Mouse (Mus musculus) left cerebral cortex, postnatal 14 days (tissue): ENCODE data around the gene Nob1. TPM values are rescaled to one million over a fixed set of nuclear protein-coding genes. Genes with fewer than 3 reads are reported as not detected.
A peak's percentile ranks its signal among the peaks of the same experiment; 100 is the strongest.

Source experiments
- DNase-seq, 2 experiments: peaks; one replicate each; pipeline ENCODE4 v3.0.0; 2021 to 2022; ENCODE audit warnings: low spot score in 2 of 2, mixed read lengths in 1 of 2
- intact Hi-C: fragments of 180-260 bp; cut with DNase I; formaldehyde crosslinking; loops from one replicate; pipeline ENCODE4 v1.15.1; 2025
- long read RNA-seq, 2 experiments: library from polyadenylated mRNA; stranded (forward); transcript quantifications; one replicate each; pipeline ENCODE4 v2.0.0; 2021
- total RNA-seq, 2 experiments: library from RNA; stranded (reverse); gene quantifications; 2 replicates each; pipeline ENCODE4 v1.2.3; 2021

The Nob1 gene
- total RNA-seq, result 10 to 100 TPM; 33.3 to 34.6 TPM
- long read RNA-seq, experiment 1, transcript Nob1-201 (9 exons, 1,658 nt), result major isoform, 14 of 25 reads
- long read RNA-seq, experiment 1, partial matches to known transcripts, result 5 of 25 reads
- long read RNA-seq, experiment 1, other reads (novel, unspliced or antisense), result 6 of 25 reads
- long read RNA-seq, experiment 2, transcript Nob1-201 (9 exons, 1,658 nt), result major isoform, 25 of 37 reads
- long read RNA-seq, experiment 2, partial matches to known transcripts, result 5 of 37 reads
- long read RNA-seq, experiment 2, other reads (novel, unspliced or antisense), result 7 of 37 reads

GRCm38 (mm10) chr8:107424597-107425229 lies at the start of gene Nob1:
TSS of gene Nob1 (minus strand) at chr8:107425051.
- DNase-seq, result peak; percentile 96 to 98
- intact Hi-C loops, result loop anchor here (2.0 to 5.0 kb wide), 2 partner anchors 36 to 317 kb away; no protein-coding TSS in a partner anchor

DNA sequence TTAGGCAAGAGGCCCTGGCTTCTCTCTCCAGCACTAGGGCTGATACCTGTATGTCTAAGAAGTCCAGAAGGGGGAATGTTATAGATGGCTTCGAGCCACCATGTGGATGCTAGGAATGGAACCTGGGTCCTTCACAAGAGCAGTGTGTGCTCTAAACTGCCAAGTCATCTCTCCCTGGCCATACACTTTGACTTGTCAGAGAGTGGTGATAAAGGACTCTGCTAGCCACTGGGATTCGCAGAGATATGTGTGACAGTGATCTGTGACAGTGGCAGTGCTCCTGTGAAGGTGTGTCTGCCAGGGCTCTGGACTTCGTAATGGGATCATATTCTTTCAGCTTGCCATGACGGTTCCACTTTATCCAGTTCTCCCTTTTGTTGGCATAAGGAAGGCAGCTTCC lies 48.5 kb upstream of the Nob1 start:
- DNase-seq, result no peak
- intact Hi-C loops, result no loop called here

- intact Hi-C loops, result no loop called here
- peak in 1 of 2 experiments; percentile 52 for DNase-seq
These were observed 47.7 kb upstream of the Nob1 start for GRCm38 (mm10) chr8:107472403-107473100.

GRCm38 (mm10) chr8:107470302-107470701 lies 45.5 kb upstream of the Nob1 start:
- peak in 1 of 2 experiments; percentile 39 for DNase-seq
- intact Hi-C loops, result no loop called here

DNA sequence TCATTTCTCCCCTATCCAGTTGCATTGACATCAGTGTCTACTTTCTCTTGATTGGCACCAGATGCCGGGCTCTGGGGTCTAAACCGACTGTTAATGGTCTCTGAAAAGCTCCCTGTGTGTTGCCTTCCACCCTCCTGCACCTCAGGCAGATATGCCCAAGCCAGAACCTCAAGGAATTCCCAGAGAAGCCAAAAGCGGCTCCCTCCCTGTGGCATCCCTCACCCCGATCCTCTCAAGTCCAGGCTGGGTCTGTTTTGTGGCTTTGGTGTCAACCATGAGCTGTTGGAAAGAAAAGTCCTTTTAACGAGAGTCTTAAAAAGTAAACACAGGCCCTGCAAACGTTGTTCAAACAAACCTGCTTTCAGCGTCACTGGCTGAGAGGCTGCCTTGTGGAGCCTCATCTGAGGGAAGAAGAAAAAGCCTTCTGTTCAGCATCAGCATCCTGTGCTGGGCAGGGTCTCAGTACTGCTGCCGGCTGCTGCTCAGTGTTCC lies 44.0 kb upstream of the Nob1 start:
- DNase-seq, result no peak
- intact Hi-C loops, result no loop called here

DNA sequence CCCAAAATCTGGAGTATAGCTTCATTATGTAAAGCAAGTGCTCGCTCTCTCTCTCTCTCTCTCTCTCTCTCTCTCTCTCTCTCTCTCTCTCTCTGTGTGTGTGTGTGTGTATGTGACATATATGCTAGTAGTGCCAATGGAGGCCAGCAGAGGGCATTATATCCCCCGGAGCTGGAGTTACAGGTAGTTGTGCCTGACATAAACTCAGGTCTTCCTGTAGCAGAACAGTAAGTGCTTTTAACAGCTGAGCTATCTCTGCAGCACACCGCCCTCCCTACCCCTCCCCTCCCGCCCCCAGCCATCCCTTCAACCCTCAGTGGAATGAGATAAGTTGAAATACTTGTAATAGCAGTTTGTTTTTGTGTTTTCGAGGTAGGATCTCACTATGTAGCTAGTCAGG lies 41.8 kb upstream of the Nob1 start:
- intact Hi-C loops, result no loop called here
- no peak for DNase-seq

DNA sequence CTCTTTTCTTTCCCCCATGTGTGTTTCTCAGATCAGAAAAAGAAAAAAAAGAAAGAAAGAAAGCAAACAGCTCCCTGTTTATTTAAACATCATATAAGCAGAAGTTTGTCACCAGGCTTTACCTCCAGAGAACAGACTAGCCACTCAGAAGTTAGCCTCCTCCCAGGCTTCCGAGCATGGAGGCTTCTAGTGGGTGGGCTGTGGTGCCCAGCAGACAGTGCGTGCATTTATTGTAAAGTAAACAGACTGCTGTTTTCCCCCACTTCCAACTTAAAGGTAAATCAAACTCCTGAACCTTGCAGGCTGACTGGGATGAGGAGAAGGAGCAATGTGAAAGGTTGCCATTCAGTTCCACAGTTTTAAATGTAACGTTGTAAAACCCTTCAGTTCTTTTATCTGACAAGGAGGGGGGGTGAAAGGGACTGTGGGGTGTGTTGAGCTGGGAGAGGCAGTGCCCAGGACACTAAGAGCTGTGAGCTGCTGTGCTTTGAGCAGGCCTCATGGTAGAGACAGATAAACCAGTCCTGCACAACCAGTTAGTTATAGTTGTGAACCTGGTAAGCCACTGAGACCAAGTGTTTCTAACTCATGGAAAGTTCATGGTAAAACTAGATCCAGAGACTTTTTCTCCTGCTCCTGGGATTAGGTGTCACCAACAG lies 40.6 kb upstream of the Nob1 start:
- no peak for DNase-seq
- intact Hi-C loops, result no loop called here

- intact Hi-C loops, result no loop called here
- no peak for DNase-seq
These were observed 37.6 kb upstream of the Nob1 start for GRCm38 (mm10) chr8:107462423-107462822.

GRCm38 (mm10) chr8:107458281-107458680 lies 33.4 kb upstream of the Nob1 start:
- no peak for DNase-seq
- intact Hi-C loops, result loop anchor here (5.0 kb wide), 1 partner anchor 49 kb away; no protein-coding TSS in a partner anchor

DNA sequence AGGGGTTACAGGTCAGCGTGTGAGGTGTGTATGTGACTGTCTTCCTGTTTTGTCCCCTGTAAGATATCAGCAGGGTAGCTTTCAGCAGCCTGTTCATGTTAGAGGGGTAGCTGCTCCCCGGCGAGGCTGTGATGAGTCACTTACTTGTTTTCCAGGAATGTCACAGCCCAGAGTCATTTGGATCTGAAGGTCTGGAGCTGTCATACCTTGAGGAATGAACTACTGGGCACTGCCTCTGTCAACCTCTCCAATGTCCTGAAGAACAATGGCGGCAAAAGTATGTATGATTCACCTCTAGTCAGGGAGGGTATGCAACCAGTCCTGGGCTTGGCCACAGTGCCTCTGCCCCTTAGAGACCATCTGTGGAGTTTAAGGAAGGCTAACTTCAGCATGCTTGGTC lies 32.9 kb upstream of the Nob1 start:
- DNase-seq, result no peak
- intact Hi-C loops, result loop anchor here (5.0 kb wide), 1 partner anchor 50 kb away; no protein-coding TSS in a partner anchor

- peak; percentile 54 to 79 for DNase-seq
- intact Hi-C loops, result loop anchor here (2.0 to 5.0 kb wide), 2 partner anchors 52 to 122 kb away; no protein-coding TSS in a partner anchor
These were observed 30.4 kb upstream of the Nob1 start for GRCm38 (mm10) chr8:107455268-107455667.

GRCm38 (mm10) chr8:107453386-107453785 lies 28.5 kb upstream of the Nob1 start:
- DNase-seq, result no peak
- intact Hi-C loops, result no loop called here

GRCm38 (mm10) chr8:107451414-107452066 lies 26.7 kb upstream of the Nob1 start:
- intact Hi-C loops, result no loop called here
- no peak for DNase-seq

DNA sequence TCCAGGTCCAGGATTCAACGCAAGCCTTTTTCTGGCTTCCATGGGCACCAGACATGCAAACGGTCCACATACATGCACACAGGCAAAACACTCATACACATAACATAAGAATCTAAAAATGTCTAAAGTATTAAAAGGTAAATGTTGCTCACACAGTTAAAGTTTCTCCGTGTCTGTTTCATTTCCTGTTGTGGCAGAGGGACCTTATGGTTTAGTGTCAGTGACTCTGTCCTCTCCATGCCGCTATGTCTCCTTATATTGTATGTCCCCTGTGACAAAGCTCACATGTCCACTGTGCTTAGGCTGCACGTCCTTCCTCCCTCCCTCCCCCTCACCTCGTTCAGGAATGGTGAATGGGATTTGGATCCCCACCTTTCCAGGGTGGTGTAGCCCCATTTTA lies 24.8 kb upstream of the Nob1 start:
- DNase-seq, result no peak
- intact Hi-C loops, result no loop called here

GRCm38 (mm10) chr8:107449130-107449529 lies 24.3 kb upstream of the Nob1 start:
- intact Hi-C loops, result no loop called here

GRCm38 (mm10) chr8:107448382-107448889 lies 23.6 kb upstream of the Nob1 start:
- no peak for DNase-seq
- intact Hi-C loops, result no loop called here

More at GRCm38 (mm10) chr8:107449130-107449529, 24.3 kb upstream of the Nob1 start:
- DNase-seq, result no peak

- intact Hi-C loops, result no loop called here
- no peak for DNase-seq
These were observed 22.9 kb upstream of the Nob1 start for GRCm38 (mm10) chr8:107447713-107448112.

GRCm38 (mm10) chr8:107444626-107445025 lies 19.8 kb upstream of the Nob1 start:
- no peak for DNase-seq

More at GRCm38 (mm10) chr8:107444626-107445025, 19.8 kb upstream of the Nob1 start:
- intact Hi-C loops, result no loop called here
